Mouse (Mus musculus) brain, embryonic 14.5 days (tissue): ENCODE measurements around the gene Slc35b1. TPM values are rescaled to one million over a fixed set of nuclear protein-coding genes. Genes with fewer than 3 reads are reported as not detected.
A peak's percentile ranks its signal among the peaks of the same experiment; 100 is the strongest.

Source experiments
- DNase-seq: peaks from one replicate; pipeline ENCODE4 v3.0.0-alpha.2; 2011; ENCODE audit warnings: low read depth
- CTCF ChIP-seq: fragments of 200-500 bp; IDR thresholded peaks from 2 replicates; pipeline ENCODE4 v1.5.1; 2012; ENCODE audit warnings: inconsistent platforms, mild to moderate bottlenecking, moderate library complexity, borderline replicate concordance; ENCODE audit not compliant: insufficient read depth, insufficient read length; ENCODE audit errors: extremely low read depth
- POLR2A ChIP-seq: fragments of 200-500 bp; IDR thresholded peaks from 2 replicates; pipeline ENCODE4 v1.6.1; 2012; ENCODE audit warnings: mild to moderate bottlenecking, inconsistent platforms, borderline replicate concordance; ENCODE audit not compliant: poor library complexity, insufficient read depth, insufficient read length, severe bottlenecking; ENCODE audit errors: extremely low read depth
- polyA plus RNA-seq: library from polyadenylated mRNA; depleted of rRNA; stranded (reverse); fragments of >200 nt; gene quantifications from 2 replicates; pipeline ENCODE4 v1.2.3, GENCODE M21; 2012

The Slc35b1 gene
- polyA plus RNA-seq, 1 experiment, result 116 TPM

GRCm38 (mm10) chr11:95352686-95353085, 31.8 kb upstream of the Slc35b1 start:
- DNase-seq, result no peak
- TF ChIP-seq POLR2A (no peak), CTCF (no peak)

- TF ChIP-seq CTCF, result no peak
- no peak for DNase-seq
Measured at GRCm38 (mm10) chr11:95353226-95353625, 31.3 kb upstream of the Slc35b1 start.

GRCm38 (mm10) chr11:95354228-95354944, 30.1 kb upstream of the Slc35b1 start:
- no peak for DNase-seq
- TF ChIP-seq POLR2A (no peak), CTCF (no peak)

- no peak for DNase-seq
- TF ChIP-seq POLR2A, result no peak
- TF ChIP-seq CTCF, result no peak
Measured at GRCm38 (mm10) chr11:95354945-95355660, 29.4 kb upstream of the Slc35b1 start.

- TF ChIP-seq POLR2A (no peak), CTCF (no peak)
- no peak for DNase-seq
Measured at GRCm38 (mm10) chr11:95355661-95356011, 28.9 kb upstream of the Slc35b1 start.

GRCm38 (mm10) chr11:95356039-95356438, 28.5 kb upstream of the Slc35b1 start:
- no peak for TF ChIP-seq CTCF
- TF ChIP-seq POLR2A, result no peak
- no peak for DNase-seq

GRCm38 (mm10) chr11:95356469-95357273, 27.8 kb upstream of the Slc35b1 start:
- TF ChIP-seq POLR2A, result no peak
- no peak for TF ChIP-seq CTCF
- DNase-seq, result peak; percentile 66

- TF ChIP-seq POLR2A (no peak), CTCF (no peak)
- DNase-seq, result no peak
Measured at GRCm38 (mm10) chr11:95358263-95358662, 26.2 kb upstream of the Slc35b1 start.

- no peak for DNase-seq
- TF ChIP-seq POLR2A (no peak), CTCF (no peak)
Measured at GRCm38 (mm10) chr11:95364388-95364787, 20.1 kb upstream of the Slc35b1 start.

- peak; percentile 37 for DNase-seq
Measured at GRCm38 (mm10) chr11:95365596-95365995, 18.9 kb upstream of the Slc35b1 start.

GRCm38 (mm10) chr11:95366280-95366897, 18.1 kb upstream of the Slc35b1 start:
- peak; percentile 55 for DNase-seq
- TF ChIP-seq POLR2A (no peak), CTCF (no peak)

More at GRCm38 (mm10) chr11:95365596-95365995, 18.9 kb upstream of the Slc35b1 start:
- TF ChIP-seq CTCF, result no peak
- TF ChIP-seq POLR2A, result no peak
